Mouse (Mus musculus) gonadal fat pad, adult 2 months (tissue): ENCODE data around the gene Tmco2. TPM values are rescaled to one million over a fixed set of nuclear protein-coding genes. Genes with fewer than 3 reads are reported as not detected.
"Not testable (repeated sequence)": the region's sequence is repeated elsewhere in the genome, so short reads cannot be mapped to it uniquely, and the experiment has no call there.

Source experiments
- DNase-seq: peaks from one replicate; pipeline ENCODE4 v3.0.0-alpha.2; 2012; ENCODE audit warnings: low read depth
- polyA plus RNA-seq: library from polyadenylated mRNA; depleted of rRNA; stranded (reverse); fragments of >200 nt; gene quantifications from 2 replicates; pipeline ENCODE4 v1.2.3, GENCODE M21; 2012; rRNA removed

The Tmco2 gene
- 0.51 and 1.3 TPM in 2 replicates for polyA plus RNA-seq

- no peak for DNase-seq
Observed at GRCm38 (mm10) chr4:121109126-121109525, at the start of gene Tmco2. Gene Tmco2, minus strand, starts transcription at chr4:121109226.

DNA sequence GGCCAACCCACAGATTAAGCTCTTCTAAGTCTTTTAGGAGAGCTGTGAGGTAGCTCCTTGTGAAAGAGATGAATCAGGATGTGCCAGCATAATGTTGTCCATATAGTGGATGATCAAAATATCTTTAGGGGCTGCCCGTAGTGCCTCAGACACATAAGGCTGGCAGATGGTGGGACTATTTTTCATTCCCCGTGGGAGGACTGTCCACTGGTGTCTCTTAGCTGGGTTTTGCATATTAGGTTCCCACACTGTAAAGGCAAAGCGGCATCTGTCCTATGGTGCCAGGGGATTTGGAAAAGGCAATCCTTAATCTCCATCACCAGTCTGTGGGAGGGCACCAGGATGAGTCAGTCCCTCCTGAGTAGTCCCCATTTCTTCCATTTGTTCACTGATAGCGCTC is 5.7 kb downstream of the Tmco2 start:
- no peak for DNase-seq

DNA sequence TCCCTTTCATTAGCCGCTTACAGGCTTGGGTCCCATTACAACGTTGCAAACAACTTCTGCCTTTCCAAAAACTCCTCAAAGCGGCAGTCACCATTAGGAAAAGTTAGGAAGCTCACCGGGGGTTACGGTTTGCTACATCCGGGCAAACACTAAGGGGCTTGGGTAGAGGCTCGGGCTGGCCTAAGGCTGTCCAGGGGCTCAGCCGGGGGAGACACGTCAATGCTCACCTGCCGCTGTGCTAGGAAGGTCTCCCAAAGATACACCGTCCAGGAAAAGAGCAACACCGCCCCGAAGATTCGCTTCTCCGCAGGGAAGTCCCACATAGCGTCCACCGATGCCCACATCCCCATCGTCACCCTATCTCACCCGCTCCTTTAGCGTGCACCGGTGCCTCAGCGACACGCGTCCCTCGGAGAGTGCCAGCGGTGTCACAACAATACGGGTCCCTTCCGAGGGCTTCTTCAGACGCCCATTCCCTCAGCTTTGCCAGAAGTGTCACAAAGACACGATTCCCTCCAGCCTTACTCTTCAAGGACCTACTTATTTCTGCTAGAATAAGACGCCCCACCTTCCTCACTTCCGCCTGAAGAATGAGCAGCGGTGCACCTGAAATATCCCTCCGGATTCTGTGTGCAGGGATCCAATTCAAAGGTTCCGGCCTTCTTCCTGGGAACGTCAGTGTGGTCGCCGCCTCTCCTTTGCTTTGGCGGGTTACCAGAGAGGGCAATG is 11.2 kb downstream of the Tmco2 start, which contains the start of gene Zmpste24:
Gene Zmpste24 (minus strand): TSS at position 592 of the 729 bp plus-strand sequence.
- peak; percentile 58 for DNase-seq

DNA sequence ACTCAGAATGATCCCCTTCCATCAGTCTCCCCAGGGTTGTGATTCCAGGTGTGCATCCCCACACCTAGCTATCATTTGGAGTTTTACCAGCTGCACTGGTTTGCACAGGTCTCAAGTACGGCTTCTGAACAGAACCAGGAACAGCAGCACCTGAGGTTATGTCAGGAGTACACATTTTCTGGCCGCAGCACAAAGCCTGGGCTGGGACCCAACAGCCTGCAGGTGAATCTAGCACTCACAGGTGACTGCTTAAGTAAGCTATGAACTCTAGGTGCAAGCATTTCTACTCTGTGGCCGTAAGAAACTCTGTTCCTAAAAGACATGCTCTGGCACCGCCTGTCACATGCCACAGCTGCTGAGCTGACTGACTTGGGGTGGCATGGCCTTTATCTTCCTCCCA is 18.8 kb downstream of the Tmco2 start:
- DNase-seq, result peak; percentile 73

- no peak for DNase-seq
Observed at GRCm38 (mm10) chr4:121088696-121089095, 20.3 kb downstream of the Tmco2 start.

- DNase-seq, result no peak
Observed at GRCm38 (mm10) chr4:121084506-121084905, 24.5 kb downstream of the Tmco2 start.

GRCm38 (mm10) chr4:121080395-121080794 is 28.6 kb downstream of the Tmco2 start:
- no peak for DNase-seq

DNA sequence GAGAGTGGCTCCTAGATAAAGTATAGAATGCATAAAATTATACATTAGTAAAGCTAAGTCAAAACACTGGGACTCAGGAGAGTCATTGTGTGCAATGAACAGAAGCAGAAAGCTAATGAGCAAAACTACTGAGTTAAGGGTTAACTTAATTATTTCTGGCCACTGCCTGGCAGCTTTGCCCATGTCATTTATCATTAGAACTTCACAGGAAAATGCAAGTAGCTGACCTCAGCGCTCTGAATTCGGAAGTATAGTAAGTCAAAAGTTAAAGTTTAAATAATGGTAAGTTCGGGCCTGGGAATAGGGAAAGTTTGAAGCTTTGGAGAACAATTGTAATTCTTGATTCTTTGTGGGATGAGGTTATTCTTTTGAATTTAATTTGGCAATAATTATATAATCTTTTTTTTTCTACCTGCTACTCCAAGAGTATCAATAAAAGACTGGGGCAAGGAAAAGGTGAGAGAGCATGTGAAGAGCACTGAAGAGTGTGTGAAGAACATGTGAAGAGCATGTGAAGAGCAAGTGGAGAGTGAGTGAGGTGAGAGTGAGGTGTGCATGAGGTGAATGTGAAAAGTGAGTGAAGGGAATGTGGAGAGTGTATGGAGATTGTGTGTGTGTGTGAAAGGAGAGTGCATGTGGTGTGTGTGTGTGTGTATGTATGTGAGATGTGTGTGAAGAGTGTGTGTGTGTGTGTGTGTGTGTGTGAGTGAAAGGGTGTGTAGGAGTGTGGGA is 30.9 kb downstream of the Tmco2 start:
- DNase-seq, result no peak

DNA sequence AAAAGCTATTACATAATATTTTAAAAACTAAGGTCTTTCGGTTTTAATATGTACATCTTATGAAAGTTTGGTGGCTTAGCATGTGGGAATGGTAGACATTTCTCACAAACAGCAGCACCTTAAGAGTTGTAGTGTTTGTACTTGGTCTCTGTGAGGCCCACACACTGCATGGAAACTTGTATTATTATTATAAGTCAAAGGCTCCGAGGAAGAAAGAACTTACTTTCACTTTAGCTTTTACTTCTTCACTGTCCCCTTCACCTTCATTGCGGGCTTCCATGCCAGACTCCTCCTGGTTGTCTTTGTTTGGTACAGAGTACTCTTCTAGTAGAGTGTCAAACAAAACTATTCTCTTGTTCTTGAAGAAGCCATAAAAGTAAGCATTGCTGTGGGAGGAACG is 34.8 kb downstream of the Tmco2 start:
- DNase-seq, result no peak

- no peak for DNase-seq
Observed at GRCm38 (mm10) chr4:121065336-121065735, 43.7 kb downstream of the Tmco2 start.

GRCm38 (mm10) chr4:121059218-121059617 is 49.8 kb downstream of the Tmco2 start:
- DNase-seq, result not testable (repeated sequence)

- DNase-seq, result no peak
Observed at GRCm38 (mm10) chr4:121057032-121057431, 52.0 kb downstream of the Tmco2 start.

DNA sequence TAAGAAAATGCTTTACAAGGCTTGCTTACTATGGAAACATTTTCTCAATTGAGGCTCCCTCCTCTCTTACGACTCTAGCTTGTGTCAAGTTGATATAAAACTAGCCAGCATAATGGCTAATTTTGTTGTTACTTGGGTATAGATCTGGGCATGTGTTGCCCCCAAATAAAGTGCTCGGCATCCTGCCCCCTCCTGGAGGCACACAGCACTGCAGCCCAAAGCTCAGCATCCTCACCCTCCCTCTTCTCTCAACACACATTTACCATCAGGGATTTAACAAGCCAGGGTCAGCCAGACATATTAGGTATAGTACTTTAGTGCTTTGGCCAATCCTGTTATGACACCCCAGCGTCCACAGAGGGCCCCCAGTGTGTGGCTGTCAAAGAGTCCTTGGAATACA is 52.7 kb downstream of the Tmco2 start:
- DNase-seq, result no peak

Other genes starting within 250 kb of the Tmco2 start
- gene Exo5, start 184.2 kb downstream of the Tmco2 start, polyA plus RNA-seq, result 7.0 and 7.3 TPM in 2 replicates
- gene Zfp69, start 157.5 kb downstream of the Tmco2 start, polyA plus RNA-seq, result 1.6 TPM in 2 replicates
- gene Smap2, start 92.0 kb downstream of the Tmco2 start, polyA plus RNA-seq, result 11.2 and 16.7 TPM in 2 replicates
- 0.08 and 0.27 TPM in 2 replicates for gene Col9a2, start 69.8 kb downstream of the Tmco2 start, polyA plus RNA-seq
- 27.2 and 28.6 TPM in 2 replicates for gene Zmpste24, start 11.0 kb downstream of the Tmco2 start, polyA plus RNA-seq
- gene Rlf, start 105.9 kb upstream of the Tmco2 start, polyA plus RNA-seq, result 4.6 and 5.5 TPM in 2 replicates
- gene Gm12888, start 215.7 kb upstream of the Tmco2 start, polyA plus RNA-seq, result not detected in 2 replicates